Mouse (Mus musculus): ENCODE results near the gene Ggcx.

Gene Ggcx

GRCm38 (mm10) chr6:72414076-72414756 lies at the start of gene Ggcx:
TSS of gene Ggcx (plus strand) at chr6:72414308.
- DNase-seq = peak; percentile 91

GRCm38 (mm10) chr6:72364985-72365384 lies 49.1 kb upstream of the Ggcx start:
- no peak for DNase-seq

- no peak for DNase-seq
Measured at GRCm38 (mm10) chr6:72366304-72366703, 47.8 kb upstream of the Ggcx start.

GRCm38 (mm10) chr6:72366844-72367443 lies 47.2 kb upstream of the Ggcx start, which contains the start of gene Rnf181:
TSS of gene Rnf181 (minus strand) at chr6:72366956.
- no peak for DNase-seq

GRCm38 (mm10) chr6:72367460-72367974 lies 46.6 kb upstream of the Ggcx start:
- DNase-seq = no peak

GRCm38 (mm10) chr6:72369557-72369956 lies 44.6 kb upstream of the Ggcx start:
- DNase-seq = no peak

- DNase-seq = no peak
Measured at GRCm38 (mm10) chr6:72370091-72370490, 44.0 kb upstream of the Ggcx start.

GRCm38 (mm10) chr6:72371147-72371546 lies 43.0 kb upstream of the Ggcx start:
- DNase-seq = peak; percentile 59

GRCm38 (mm10) chr6:72371571-72371970 lies 42.5 kb upstream of the Ggcx start:
- no peak for DNase-seq

- no peak for DNase-seq
Measured at GRCm38 (mm10) chr6:72373184-72373583, 40.9 kb upstream of the Ggcx start.

GRCm38 (mm10) chr6:72374206-72374605 lies 39.9 kb upstream of the Ggcx start:
- no peak for DNase-seq

- no peak for DNase-seq
Measured at GRCm38 (mm10) chr6:72374820-72375563, 39.1 kb upstream of the Ggcx start.

- DNase-seq = no peak
Measured at GRCm38 (mm10) chr6:72378510-72379234, 35.4 kb upstream of the Ggcx start.

GRCm38 (mm10) chr6:72379377-72380130 lies 34.6 kb upstream of the Ggcx start:
- no peak for DNase-seq

- DNase-seq = peak; percentile 47
Measured at GRCm38 (mm10) chr6:72380131-72380770, 33.9 kb upstream of the Ggcx start, which contains the start of gene Vamp5. TSS of gene Vamp5 (minus strand) at chr6:72380468.

GRCm38 (mm10) chr6:72382494-72382893 lies 31.6 kb upstream of the Ggcx start:
- no peak for DNase-seq

- DNase-seq = no peak
Measured at GRCm38 (mm10) chr6:72383142-72383820, 30.8 kb upstream of the Ggcx start.

GRCm38 (mm10) chr6:72383952-72384351 lies 30.2 kb upstream of the Ggcx start:
- no peak for DNase-seq

- no peak for DNase-seq
Measured at GRCm38 (mm10) chr6:72385258-72385657, 28.9 kb upstream of the Ggcx start.

- no peak for DNase-seq
Measured at GRCm38 (mm10) chr6:72386561-72386960, 27.5 kb upstream of the Ggcx start.

- no peak for DNase-seq
Measured at GRCm38 (mm10) chr6:72387816-72388215, 26.3 kb upstream of the Ggcx start.
